Mouse (Mus musculus) limb, embryonic 15.5 days (tissue): ENCODE data around the gene Gm11639. TPM values are rescaled to one million over a fixed set of nuclear protein-coding genes. Genes with fewer than 3 reads are reported as not detected.

Source experiments
- ATAC-seq: fragments of 200-750 bp; cut with Nextera tagmentation; 2 replicates; pipeline ENCODE4 v1.8.0; 2017; ENCODE audit warnings: low read depth, moderate TSS enrichment; ENCODE audit not compliant: insufficient number of reproducible peaks, low FRiP score, low TSS enrichment
- H3K27ac ChIP-seq: fragments of 300-500 bp; sonication (generic); 2 replicates; pipeline ENCODE4 v1.5.1; 2015; ENCODE audit warnings: moderate library complexity, mild to moderate bottlenecking, inconsistent platforms
- H3K27me3 ChIP-seq: fragments of 300-500 bp; sonication (generic); 2 replicates; pipeline ENCODE4 v1.6.1; 2015; ENCODE audit warnings: inconsistent platforms
- H3K36me3 ChIP-seq: fragments of 300-500 bp; sonication (generic); 2 replicates; pipeline ENCODE4 v1.6.1; 2015; ENCODE audit warnings: inconsistent platforms
- H3K4me1 ChIP-seq: fragments of 300-500 bp; sonication (generic); 2 replicates; pipeline ENCODE4 v1.6.1; 2015; ENCODE audit warnings: inconsistent platforms
- H3K4me2 ChIP-seq: fragments of 300-500 bp; sonication (generic); 2 replicates; pipeline ENCODE4 v1.6.1; 2015; ENCODE audit warnings: mild to moderate bottlenecking, inconsistent platforms
- H3K4me3 ChIP-seq: fragments of 300-500 bp; sonication (generic); 2 replicates; pipeline ENCODE4 v1.5.1; 2015; ENCODE audit warnings: mild to moderate bottlenecking, inconsistent platforms
- H3K9ac ChIP-seq: fragments of 300-500 bp; sonication (generic); 2 replicates; pipeline ENCODE4 v1.6.1; 2015; ENCODE audit warnings: inconsistent platforms
- H3K9me3 ChIP-seq: fragments of 300-500 bp; sonication (generic); 2 replicates; pipeline ENCODE4 v1.6.1; 2016; ENCODE audit warnings: inconsistent platforms
- WGBS: fragments of 180-500 bp; shearing (Covaris S2); methylation state at CpG from one replicate; pipeline ENCODE4 v1.1.7; 2015; 5-methylcytosine and 5-hydroxymethylcytosine counted together
- polyA plus RNA-seq: library from polyadenylated mRNA; unstranded; fragments of >200 nt; fragmentation: Nextera tagmentation; extraction: Ambion mirVana; gene quantifications from 2 replicates; pipeline ENCODE4 v1.2.1, GENCODE M21; 2015

The Gm11639 gene
- polyA plus RNA-seq, 1 experiment from 2014 or later: not detected

DNA sequence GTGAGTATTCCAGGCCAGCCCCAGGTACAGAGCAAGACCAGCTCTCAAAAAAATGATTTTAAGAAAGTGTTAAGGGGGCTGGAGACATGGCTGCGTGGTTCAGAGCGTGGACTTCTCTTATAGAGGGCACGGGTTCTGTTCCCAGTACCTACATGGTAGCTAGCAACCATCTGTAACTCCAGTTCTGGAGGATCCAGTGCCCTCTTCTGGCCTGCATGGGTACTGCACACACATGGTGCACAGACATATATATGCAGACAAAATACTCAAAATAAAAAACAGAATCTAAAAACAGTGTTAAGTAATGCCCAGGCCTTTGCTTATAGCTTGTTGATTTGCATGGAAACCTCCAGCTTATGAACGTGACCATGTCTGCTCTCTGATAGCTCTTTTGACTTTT, 24.9 kb upstream of the Gm11639 start:
- H3K4me1 ChIP-seq: no peaks in the 10 kb centered on the region; the same call in 1 of the 2 replicates
- no peaks in the 10 kb centered on the region for H3K27me3 ChIP-seq
- H3K4me2 ChIP-seq: no peak overlapping the region
- H3K27ac ChIP-seq: no peak overlapping the region
- no peaks in the 10 kb centered on the region for H3K9me3 ChIP-seq
- H3K4me3 ChIP-seq: no peak overlapping the region
- no peak overlapping the region for H3K9ac ChIP-seq
- 97% methylated on average over 4 of the region's 4 CpGs for WGBS
- no peak for ATAC-seq
- H3K36me3 ChIP-seq: no peaks in the 10 kb centered on the region

DNA sequence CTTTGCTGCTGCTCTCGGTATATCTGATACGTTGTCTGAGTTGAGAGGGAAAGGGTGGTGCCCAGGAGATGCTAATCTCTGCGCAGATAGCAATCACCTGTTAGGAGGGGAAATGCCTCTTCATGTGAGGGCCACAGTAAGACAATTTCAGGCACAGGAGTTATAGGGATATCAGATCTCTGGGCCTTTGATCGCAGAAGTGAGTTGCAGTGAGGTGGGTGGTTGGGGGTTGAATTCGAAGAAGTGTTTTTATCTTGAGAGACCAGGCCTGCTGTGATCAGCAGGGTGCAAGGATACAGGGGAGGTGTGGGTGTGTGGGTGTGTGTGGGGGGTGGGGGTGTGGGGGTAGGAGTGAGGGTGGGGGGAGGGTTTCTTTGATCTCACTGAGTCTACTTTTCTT, 24.4 kb upstream of the Gm11639 start:
- Histone ChIP-seq H3K9ac (no peak overlapping the region), H3K4me2 (no peak overlapping the region), H3K9me3 (no peaks in the 10 kb centered on the region), H3K27ac (no peak overlapping the region), H3K27me3 (no peaks in the 10 kb centered on the region), H3K4me1 (no peaks in the 10 kb centered on the region; the same call in 1 of the 2 replicates), H3K36me3 (no peaks in the 10 kb centered on the region), H3K4me3 (no peak overlapping the region)
- ATAC-seq: no peak
- WGBS: 78% methylated on average over 5 of the region's 5 CpGs

DNA sequence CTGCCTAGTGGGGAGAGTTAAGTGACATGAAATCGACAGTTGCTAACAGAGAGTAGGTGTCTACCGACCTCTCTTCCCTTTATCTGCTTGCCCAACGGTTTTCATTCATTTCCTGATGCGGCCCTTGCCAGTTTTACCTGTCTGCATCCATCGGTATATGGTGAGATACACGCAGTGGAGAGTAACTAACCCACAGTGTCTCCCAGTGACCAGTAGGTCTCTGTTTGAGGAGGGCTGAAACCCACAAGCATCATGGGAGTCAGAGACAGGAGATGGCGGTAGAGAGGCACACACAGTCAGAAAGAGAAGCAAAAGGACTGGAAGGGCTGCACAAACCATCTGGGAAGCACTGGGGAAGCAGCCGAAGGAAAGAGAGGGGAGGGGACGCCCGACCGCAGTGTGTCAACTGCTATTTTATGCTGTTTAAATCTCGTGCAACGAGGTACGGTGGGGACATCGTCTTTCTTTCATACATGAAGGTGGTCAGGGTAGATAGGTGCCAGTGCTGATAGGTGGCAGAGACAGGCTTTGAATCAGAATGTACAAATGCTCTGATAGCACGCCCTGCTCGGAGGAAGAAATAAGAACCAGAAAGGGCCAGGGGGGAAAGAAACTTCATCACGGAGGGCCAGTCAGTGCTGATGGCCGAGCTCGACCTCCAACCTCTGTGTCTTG, 23.8 kb upstream of the Gm11639 start:
- ATAC-seq: no peak
- 78% methylated on average over 20 of the region's 20 CpGs for WGBS

DNA sequence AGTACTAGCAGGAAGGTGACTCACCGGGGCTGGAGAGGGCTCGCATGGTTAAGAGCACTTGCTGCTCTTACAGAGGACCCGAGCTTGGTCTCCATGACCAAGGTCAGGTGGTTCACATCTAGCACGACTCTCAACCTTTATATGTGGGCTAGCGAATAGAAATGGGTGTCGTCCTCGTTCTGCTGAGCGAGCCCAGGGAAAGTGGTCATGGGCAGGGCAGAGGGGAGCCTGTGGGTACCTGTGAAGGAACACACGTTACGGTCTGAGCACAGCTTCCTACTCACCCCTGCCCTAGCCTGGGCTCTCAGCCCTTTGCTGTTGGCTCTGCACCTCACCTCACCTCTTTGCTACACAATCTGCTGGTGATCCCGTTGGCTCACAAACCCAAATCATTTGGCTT, 22.9 kb upstream of the Gm11639 start:
- Histone ChIP-seq H3K27ac (no peak overlapping the region), H3K9me3 (no peaks in the 10 kb centered on the region), H3K9ac (no peak overlapping the region), H3K4me3 (no peak overlapping the region), H3K4me1 (no peaks in the 10 kb centered on the region; the same call in 1 of the 2 replicates), H3K27me3 (no peaks in the 10 kb centered on the region), H3K4me2 (no peak overlapping the region), H3K36me3 (no peaks in the 10 kb centered on the region)
- ATAC-seq: no peak
- WGBS: 85% methylated on average over 11 of the region's 11 CpGs

More for the DNA sequence above, 23.8 kb upstream of the Gm11639 start:
- no peak overlapping the region for H3K9ac ChIP-seq
- no peaks in the 10 kb centered on the region; the same call in 1 of the 2 replicates for H3K4me1 ChIP-seq
- no peak overlapping the region for H3K27ac ChIP-seq
- no peaks in the 10 kb centered on the region for H3K27me3 ChIP-seq
- H3K36me3 ChIP-seq: no peaks in the 10 kb centered on the region
- H3K4me3 ChIP-seq: no peak overlapping the region
- H3K4me2 ChIP-seq: no peak overlapping the region
- no peaks in the 10 kb centered on the region for H3K9me3 ChIP-seq

DNA sequence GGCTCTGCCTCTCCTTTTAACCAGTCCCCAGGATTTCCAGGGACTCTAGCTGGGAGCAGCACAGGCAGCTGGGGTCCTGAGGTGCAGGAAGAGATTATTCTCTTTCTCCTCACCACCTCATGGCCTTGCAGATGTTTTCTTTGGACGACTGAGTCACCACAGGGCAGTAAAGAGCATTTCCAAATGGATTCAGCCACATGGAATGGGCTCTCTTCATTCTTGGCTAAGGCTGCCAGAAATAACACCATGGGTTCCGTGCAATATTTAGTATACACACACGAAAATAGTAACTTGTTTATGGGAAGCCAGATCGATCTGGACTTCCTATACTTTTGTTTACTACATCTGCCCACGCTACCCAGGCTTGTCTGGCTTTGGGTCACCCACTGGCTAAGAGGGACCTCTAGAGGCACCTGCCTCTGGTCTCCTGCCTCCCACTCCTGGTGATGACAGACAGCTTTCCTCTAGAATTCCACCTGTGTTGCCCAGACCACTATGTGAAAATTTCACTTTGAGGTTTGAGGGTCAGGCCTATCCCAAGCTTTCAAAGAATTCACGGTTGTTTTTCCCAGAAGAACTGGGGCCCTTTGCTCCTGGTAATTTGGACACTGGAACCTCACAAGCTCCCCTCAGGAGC, 22.1 kb upstream of the Gm11639 start:
- Histone ChIP-seq H3K36me3 (no peaks in the 10 kb centered on the region), H3K9me3 (no peaks in the 10 kb centered on the region), H3K4me1 (no peaks in the 10 kb centered on the region; the same call in 1 of the 2 replicates), H3K4me2 (no peak overlapping the region), H3K4me3 (no peak overlapping the region), H3K27ac (no peak overlapping the region), H3K27me3 (no peaks in the 10 kb centered on the region), H3K9ac (no peak overlapping the region)
- ATAC-seq: no peak
- 57% methylated on average over 6 of the region's 6 CpGs for WGBS

DNA sequence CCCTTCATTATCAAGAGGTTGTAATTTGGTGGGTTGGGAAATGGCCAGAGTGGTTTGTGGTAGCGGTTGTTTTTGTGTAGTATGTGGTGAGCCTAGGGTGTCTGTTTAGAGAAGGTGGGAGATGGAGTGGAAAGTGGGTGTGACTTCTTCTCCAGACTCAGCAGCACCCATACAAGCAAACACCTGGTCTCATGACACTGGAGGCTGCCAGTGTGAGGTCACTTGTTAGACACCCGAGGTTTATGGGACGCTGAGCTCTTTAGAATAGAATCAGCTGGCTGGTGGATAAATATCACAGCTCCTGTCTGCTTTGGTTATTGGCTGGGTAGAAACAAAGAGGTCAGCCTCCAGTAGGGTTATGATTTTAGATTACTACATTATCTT, 21.6 kb upstream of the Gm11639 start:
- Histone ChIP-seq H3K4me1 (no peaks in the 10 kb centered on the region; the same call in 1 of the 2 replicates), H3K9me3 (no peaks in the 10 kb centered on the region), H3K27me3 (no peaks in the 10 kb centered on the region), H3K9ac (no peak overlapping the region), H3K36me3 (no peaks in the 10 kb centered on the region), H3K4me3 (no peak overlapping the region), H3K4me2 (no peak overlapping the region), H3K27ac (no peak overlapping the region)
- 67% methylated on average over 3 of the region's 3 CpGs for WGBS
- ATAC-seq: no peak

DNA sequence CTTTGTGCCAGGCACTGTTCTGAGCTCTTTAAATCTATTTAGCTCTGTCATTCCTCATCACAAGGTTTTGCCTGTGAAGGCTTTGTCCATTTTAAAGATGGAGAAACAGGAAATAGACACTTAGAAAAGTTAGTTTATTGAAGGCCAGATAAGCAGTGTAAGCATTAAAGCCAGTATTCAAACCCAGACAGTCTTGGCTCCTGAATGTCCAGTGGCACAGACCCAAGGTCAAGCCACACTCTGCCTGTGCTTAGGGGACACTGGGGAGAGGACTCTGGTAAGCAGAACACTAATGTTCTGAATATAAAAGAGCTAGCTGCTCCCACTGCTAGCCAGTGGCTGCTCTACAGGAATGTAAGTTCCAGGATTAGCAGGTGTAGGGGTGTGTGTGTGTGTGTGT, 21.1 kb upstream of the Gm11639 start:
- Histone ChIP-seq H3K27ac (no peak overlapping the region), H3K4me1 (no peaks in the 10 kb centered on the region; the same call in 1 of the 2 replicates), H3K36me3 (no peaks in the 10 kb centered on the region), H3K4me2 (no peak overlapping the region), H3K4me3 (no peak overlapping the region), H3K9me3 (no peaks in the 10 kb centered on the region), H3K27me3 (no peaks in the 10 kb centered on the region), H3K9ac (no peak overlapping the region)
- ATAC-seq: no peak

DNA sequence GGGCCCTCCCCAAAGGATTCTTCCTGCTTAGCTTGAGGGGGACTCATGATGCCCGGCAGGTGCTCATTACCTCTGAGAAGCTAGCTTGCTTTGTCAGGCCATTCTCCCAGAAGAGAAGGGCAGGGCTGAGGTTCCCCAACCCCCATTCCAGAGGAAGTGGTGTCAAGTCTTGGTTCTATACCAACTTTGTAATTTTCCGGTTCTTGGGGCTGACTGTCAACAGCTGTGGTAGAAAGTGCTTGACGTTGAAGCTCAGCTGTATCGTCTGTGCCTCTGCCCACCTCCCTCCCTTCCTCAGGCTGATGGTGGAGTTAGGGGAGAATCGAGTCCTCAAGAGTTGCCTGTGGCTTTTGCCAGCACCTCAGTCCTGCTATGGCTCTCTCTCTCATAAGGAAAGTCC, 18.1 kb upstream of the Gm11639 start:
- Histone ChIP-seq H3K27ac (no peak overlapping the region), H3K4me2 (no peak overlapping the region), H3K4me1 (no peaks in the 10 kb centered on the region; the same call in 1 of the 2 replicates), H3K9ac (no peak overlapping the region), H3K9me3 (no peaks in the 10 kb centered on the region), H3K36me3 (no peaks in the 10 kb centered on the region), H3K4me3 (no peak overlapping the region), H3K27me3 (no peaks in the 10 kb centered on the region)
- WGBS: 61% methylated on average over 5 of the region's 5 CpGs
- no peak for ATAC-seq

DNA sequence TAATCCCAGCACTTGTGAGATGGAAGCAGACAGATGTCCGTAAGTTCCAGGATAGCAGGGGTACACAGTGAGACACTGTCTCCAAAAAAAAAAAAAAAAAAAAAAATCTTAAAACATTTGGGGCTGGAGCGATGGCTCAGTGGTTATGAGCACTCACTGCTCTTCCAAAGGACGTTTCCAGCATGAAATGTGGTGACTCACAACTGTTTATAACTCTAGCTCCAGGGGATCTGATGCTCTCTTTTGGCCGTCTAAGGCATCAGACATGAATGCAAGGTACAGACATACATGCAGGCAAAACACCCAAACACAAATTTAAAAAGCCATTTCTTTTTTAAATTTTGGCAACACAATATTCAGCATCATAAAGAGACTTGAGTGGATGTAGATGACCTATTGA, 12.1 kb upstream of the Gm11639 start:
- H3K27ac ChIP-seq: no peak overlapping the region
- ATAC-seq: no peak
- no peaks in the 10 kb centered on the region for H3K4me1 ChIP-seq
- no peaks in the 10 kb centered on the region for H3K27me3 ChIP-seq
- H3K4me3 ChIP-seq: no peak overlapping the region
- 70% methylated on average over 4 of the region's 4 CpGs for WGBS
- H3K9me3 ChIP-seq: no peaks in the 10 kb centered on the region
- H3K9ac ChIP-seq: no peak overlapping the region
- no peak overlapping the region for H3K4me2 ChIP-seq
- H3K36me3 ChIP-seq: no peaks in the 10 kb centered on the region

DNA sequence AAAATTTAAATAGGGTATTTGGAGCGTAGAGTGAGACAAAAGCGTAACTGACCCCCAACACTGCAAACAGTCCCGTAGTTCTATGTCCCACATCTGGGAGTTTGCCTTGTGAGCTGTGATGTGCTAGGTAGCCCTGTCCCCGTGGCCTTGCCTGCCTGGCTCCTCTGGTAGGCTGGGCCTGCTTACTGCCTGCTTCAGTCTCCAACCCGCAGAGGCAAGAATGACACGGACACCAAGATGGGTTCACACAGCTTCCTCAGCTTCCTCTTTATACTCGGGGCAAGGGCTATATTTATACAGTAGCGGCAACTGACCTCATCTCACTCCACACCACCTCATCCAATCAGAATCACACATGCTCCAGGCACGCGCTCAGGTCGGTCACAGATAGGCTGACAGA, 10.7 kb upstream of the Gm11639 start:
- Histone ChIP-seq H3K27me3 (no peaks in the 10 kb centered on the region), H3K36me3 (no peaks in the 10 kb centered on the region), H3K9me3 (no peaks in the 10 kb centered on the region), H3K27ac (no peak overlapping the region), H3K4me3 (no peak overlapping the region), H3K9ac (no peak overlapping the region), H3K4me1 (no peaks in the 10 kb centered on the region), H3K4me2 (no peak overlapping the region)
- 0 out of 2 replicates have a peak, but pooled peaks have one; percentile 52 for ATAC-seq
- WGBS: 92% methylated on average over 11 of the region's 11 CpGs

DNA sequence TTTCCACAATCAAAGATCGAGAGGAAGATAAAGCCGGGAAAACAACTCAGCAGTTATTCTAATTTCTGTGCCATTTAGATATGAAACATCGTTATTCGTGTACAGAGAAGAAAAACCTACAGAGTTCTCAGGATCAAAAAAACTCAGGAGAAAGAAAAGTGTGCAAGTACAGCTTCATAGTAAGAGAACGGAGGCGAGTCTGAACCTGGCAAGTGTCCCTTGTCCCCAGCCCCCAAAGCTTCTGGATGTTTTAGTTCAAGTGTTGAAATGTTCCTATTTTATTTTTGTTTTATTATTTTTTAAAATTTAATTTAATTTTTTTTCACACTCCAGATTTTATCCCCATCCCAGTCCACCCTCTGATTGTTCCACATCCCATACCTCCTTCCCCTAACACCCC, 7.7 kb downstream of the Gm11639 start:
- Histone ChIP-seq H3K9me3 (no peaks in the 10 kb centered on the region), H3K4me1 (no peaks in the 10 kb centered on the region), H3K27me3 (no peaks in the 10 kb centered on the region), H3K27ac (no peak overlapping the region), H3K4me3 (no peak overlapping the region), H3K9ac (no peak overlapping the region), H3K4me2 (no peak overlapping the region), H3K36me3 (no peaks in the 10 kb centered on the region)
- ATAC-seq: no peak
- WGBS: 89% methylated on average over 6 of the region's 6 CpGs

DNA sequence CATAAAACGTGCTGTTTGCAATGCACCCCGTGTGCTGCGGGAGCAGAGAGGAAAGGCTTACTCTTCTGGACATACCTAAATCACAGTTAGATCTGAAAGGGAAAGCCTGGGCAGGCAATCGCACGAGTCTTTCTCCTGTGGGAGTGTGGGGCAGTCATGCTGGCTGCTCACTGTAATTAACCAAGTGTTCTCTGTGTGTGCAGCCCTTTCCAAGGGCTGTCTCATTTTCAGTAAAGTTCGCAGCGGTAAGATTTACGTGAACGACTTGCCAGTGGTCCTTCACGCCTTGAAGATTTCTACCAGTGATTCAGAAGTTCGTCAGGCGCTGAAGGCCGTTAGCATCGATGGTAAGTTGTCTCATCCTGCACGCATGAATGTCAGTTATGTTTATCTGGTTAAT, 18.6 kb downstream of the Gm11639 start:
- no peaks in the 10 kb centered on the region for H3K9me3 ChIP-seq
- H3K9ac ChIP-seq: no peak overlapping the region
- H3K27me3 ChIP-seq: no peaks in the 10 kb centered on the region
- no peak for ATAC-seq
- no peak overlapping the region for H3K4me2 ChIP-seq
- WGBS: 36% methylated on average over 15 of the region's 15 CpGs
- no peak overlapping the region for H3K27ac ChIP-seq
- no peaks in the 10 kb centered on the region for H3K36me3 ChIP-seq
- no peak overlapping the region for H3K4me3 ChIP-seq
- H3K4me1 ChIP-seq: no peaks in the 10 kb centered on the region
